Mouse (Mus musculus): ENCODE measurements at regions not wholly inside any gene's neighbourhood (a gene's known extent, or its start where the extent isn't known, plus 50 kb on each side); places are given as distances from the start of the nearest gene placed in this dataset.

DNA sequence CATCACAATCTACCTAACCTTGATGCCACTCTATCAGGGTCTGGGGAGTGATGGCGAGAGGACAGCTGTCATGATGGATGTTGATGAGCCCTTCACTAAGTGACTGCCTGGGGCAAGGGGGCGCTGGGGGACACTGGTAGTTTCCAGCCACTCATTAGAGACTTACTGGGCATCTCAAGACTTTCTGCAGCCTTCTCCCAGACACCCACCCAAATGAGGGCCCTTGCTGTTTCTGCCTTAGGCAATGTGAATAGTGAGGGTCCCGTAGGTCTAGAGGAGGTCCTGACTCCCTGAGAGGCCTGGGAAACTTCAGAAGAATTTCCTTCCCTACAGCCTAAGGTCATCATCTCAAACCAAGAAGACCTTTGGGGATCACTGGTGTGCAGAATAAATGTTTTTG is 74.9 kb upstream of the Gm47985 start:
- H3K4me1 ChIP-seq (ENCODE audit: control insufficient read depth, insufficient read depth, low read length), result no peaks in the 10 kb centered on the region
- no peak overlapping the region for H3K4me3 ChIP-seq (ENCODE audit: control insufficient read depth, low read depth, low read length)
- no peak overlapping the region for H3K27ac ChIP-seq (ENCODE audit: control insufficient read depth, insufficient read depth, low read depth, low read length)
- TF ChIP-seq POLR2A (IDR thresholded peaks at IDR 0.05; ENCODE audit: control insufficient read depth, low read depth, low read length) (no peak), CTCF (IDR thresholded peaks at IDR 0.05; ENCODE audit: control insufficient read depth, insufficient read depth, insufficient replicate concordance, low read depth, low read length) (no peak)
- no peaks in the 10 kb centered on the region for H3K27me3 ChIP-seq (ENCODE audit: control insufficient read depth, insufficient read depth, low read length)
- H3K36me3 ChIP-seq (ENCODE audit: control insufficient read depth, insufficient read depth, low read length), result no peaks in the 10 kb centered on the region

DNA sequence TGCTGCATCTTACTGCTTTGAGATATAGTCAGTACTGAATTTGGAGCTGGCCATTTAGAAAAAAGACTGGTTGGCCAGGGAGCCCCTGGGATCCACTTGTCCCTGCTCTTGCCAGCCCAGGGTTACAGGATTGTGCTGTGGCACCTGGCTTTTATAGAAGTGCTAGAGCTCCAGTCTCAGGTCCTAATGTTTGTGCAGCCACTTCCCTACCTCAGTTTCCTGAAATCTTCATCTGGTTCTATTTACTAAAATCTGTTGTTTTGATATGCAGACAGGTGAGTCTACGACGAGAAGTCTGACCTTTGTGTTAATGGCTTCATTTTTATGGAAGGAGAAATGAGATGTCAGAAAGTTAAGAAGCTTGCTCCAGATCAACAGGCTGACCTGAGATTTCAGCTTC is 73.0 kb upstream of the Gm47985 start:
- TF ChIP-seq CTCF (IDR thresholded peaks at IDR 0.05; ENCODE audit: control insufficient read depth, insufficient read depth, insufficient replicate concordance, low read depth, low read length), result no peak
- TF ChIP-seq POLR2A (IDR thresholded peaks at IDR 0.05; ENCODE audit: control insufficient read depth, low read depth, low read length), result no peak
- no peaks in the 10 kb centered on the region for H3K36me3 ChIP-seq (ENCODE audit: control insufficient read depth, insufficient read depth, low read length)
- no peak overlapping the region for H3K27ac ChIP-seq (ENCODE audit: control insufficient read depth, insufficient read depth, low read depth, low read length)
- H3K4me3 ChIP-seq (ENCODE audit: control insufficient read depth, low read depth, low read length), result no peak overlapping the region
- H3K27me3 ChIP-seq (ENCODE audit: control insufficient read depth, insufficient read depth, low read length), result no peaks in the 10 kb centered on the region
- H3K4me1 ChIP-seq (ENCODE audit: control insufficient read depth, insufficient read depth, low read length), result no peaks in the 10 kb centered on the region

DNA sequence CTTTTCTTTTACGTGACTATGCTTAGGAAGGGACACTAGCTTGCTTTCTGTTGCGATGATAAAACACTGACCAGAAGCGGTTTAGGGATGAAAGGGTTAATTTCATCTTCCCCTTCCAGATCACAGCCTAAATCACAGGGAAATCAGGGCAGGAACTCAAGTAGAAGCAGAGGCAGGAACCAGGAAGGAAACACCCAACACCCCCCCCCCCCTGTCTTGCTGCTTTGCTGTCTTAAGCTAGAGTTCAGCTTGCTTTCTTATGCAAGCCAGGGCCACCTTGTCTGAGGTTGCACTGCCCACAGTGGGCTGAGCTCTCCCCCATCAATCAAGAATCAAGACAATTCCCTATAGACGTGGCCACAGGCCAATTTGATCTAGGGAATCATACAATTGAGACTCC is 71.9 kb upstream of the Gm47985 start:
- H3K27ac ChIP-seq (ENCODE audit: control insufficient read depth, insufficient read depth, low read depth, low read length), result no peak overlapping the region
- H3K4me1 ChIP-seq (ENCODE audit: control insufficient read depth, insufficient read depth, low read length), result no peaks in the 10 kb centered on the region
- no peak for TF ChIP-seq CTCF (IDR thresholded peaks at IDR 0.05; ENCODE audit: control insufficient read depth, insufficient read depth, insufficient replicate concordance, low read depth, low read length)
- no peak for TF ChIP-seq POLR2A (IDR thresholded peaks at IDR 0.05; ENCODE audit: control insufficient read depth, low read depth, low read length)
- H3K4me3 ChIP-seq (ENCODE audit: control insufficient read depth, low read depth, low read length), result no peak overlapping the region
- H3K27me3 ChIP-seq (ENCODE audit: control insufficient read depth, insufficient read depth, low read length), result no peaks in the 10 kb centered on the region
- H3K36me3 ChIP-seq (ENCODE audit: control insufficient read depth, insufficient read depth, low read length), result no peaks in the 10 kb centered on the region

DNA sequence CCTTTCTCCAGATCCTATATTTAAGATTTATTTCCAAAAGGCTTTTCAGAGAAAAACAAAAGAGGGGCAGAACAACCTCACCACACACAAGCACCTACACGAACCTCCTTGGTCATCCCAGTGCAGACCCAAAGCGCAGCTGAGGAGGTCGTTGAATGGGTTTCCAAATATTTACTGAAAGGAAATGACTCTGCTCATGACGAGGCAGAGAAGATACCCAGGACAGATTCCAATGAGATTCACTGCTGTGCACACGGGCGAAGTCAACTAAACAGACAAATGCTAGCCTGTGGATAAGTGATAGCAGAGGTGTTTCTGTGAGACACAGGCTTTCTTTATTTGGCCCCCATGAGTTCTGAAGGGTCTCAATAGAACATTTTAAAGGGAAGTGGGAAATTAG is 70.7 kb upstream of the Gm47985 start:
- no peak overlapping the region for H3K4me3 ChIP-seq (ENCODE audit: control insufficient read depth, low read depth, low read length)
- H3K36me3 ChIP-seq (ENCODE audit: control insufficient read depth, insufficient read depth, low read length), result no peaks in the 10 kb centered on the region
- no peaks in the 10 kb centered on the region for H3K27me3 ChIP-seq (ENCODE audit: control insufficient read depth, insufficient read depth, low read length)
- no peaks in the 10 kb centered on the region for H3K4me1 ChIP-seq (ENCODE audit: control insufficient read depth, insufficient read depth, low read length)
- TF ChIP-seq POLR2A (IDR thresholded peaks at IDR 0.05; ENCODE audit: control insufficient read depth, low read depth, low read length), result no peak
- TF ChIP-seq CTCF (IDR thresholded peaks at IDR 0.05; ENCODE audit: control insufficient read depth, insufficient read depth, insufficient replicate concordance, low read depth, low read length), result no peak
- no peak overlapping the region for H3K27ac ChIP-seq (ENCODE audit: control insufficient read depth, insufficient read depth, low read depth, low read length)

DNA sequence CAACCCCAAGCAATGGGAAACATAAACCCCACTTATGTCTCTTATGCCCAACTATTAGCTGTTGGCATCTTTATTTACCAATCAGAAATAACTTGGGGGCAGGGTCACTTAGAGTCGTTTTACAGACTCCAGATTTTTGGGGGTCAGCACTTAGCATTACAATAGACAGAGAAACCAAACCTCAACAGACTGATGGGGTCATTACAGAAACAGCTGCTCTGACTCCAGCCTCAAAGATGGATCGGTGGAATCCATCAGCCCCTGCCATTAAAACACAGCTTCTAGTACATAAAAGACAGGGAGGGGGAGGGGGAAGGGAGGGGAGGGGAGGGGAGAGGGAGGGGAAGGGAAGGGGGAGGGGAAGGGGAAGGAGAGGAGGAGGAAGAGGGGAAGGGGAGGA is 69.9 kb upstream of the Gm47985 start:
- no peaks in the 10 kb centered on the region for H3K27me3 ChIP-seq (ENCODE audit: control insufficient read depth, insufficient read depth, low read length)
- H3K4me3 ChIP-seq (ENCODE audit: control insufficient read depth, low read depth, low read length), result no peak overlapping the region
- no peaks in the 10 kb centered on the region for H3K36me3 ChIP-seq (ENCODE audit: control insufficient read depth, insufficient read depth, low read length)
- H3K4me1 ChIP-seq (ENCODE audit: control insufficient read depth, insufficient read depth, low read length), result no peaks in the 10 kb centered on the region
- H3K27ac ChIP-seq (ENCODE audit: control insufficient read depth, insufficient read depth, low read depth, low read length), result no peak overlapping the region
- no peak for TF ChIP-seq POLR2A (IDR thresholded peaks at IDR 0.05; ENCODE audit: control insufficient read depth, low read depth, low read length)
- no peak for TF ChIP-seq CTCF (IDR thresholded peaks at IDR 0.05; ENCODE audit: control insufficient read depth, insufficient read depth, insufficient replicate concordance, low read depth, low read length)

DNA sequence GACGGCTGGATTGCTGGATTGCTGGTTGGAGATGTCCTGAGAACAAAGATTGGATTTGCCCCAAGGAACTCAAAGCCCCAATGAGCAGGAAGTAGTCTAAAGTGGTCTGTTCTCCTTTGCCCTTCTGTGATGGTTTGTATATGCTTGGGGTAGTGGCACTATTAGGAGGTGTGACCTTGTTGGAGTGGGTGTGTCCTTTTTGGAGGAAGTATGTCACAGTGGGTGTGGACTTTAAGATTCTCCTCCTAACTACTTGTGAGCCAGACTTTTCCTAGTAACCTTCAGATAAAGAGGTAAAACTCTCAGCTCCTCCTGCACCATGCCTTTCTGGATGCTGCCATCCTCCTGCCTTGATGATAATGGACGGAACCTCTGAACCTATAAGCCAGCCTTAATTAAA is 69.1 kb upstream of the Gm47985 start:
- Histone ChIP-seq H3K27ac (ENCODE audit: control insufficient read depth, insufficient read depth, low read depth, low read length) (no peak overlapping the region), H3K27me3 (ENCODE audit: control insufficient read depth, insufficient read depth, low read length) (no peaks in the 10 kb centered on the region)
- TF ChIP-seq POLR2A (IDR thresholded peaks at IDR 0.05; ENCODE audit: control insufficient read depth, low read depth, low read length) (no peak), CTCF (IDR thresholded peaks at IDR 0.05; ENCODE audit: control insufficient read depth, insufficient read depth, insufficient replicate concordance, low read depth, low read length) (no peak)

DNA sequence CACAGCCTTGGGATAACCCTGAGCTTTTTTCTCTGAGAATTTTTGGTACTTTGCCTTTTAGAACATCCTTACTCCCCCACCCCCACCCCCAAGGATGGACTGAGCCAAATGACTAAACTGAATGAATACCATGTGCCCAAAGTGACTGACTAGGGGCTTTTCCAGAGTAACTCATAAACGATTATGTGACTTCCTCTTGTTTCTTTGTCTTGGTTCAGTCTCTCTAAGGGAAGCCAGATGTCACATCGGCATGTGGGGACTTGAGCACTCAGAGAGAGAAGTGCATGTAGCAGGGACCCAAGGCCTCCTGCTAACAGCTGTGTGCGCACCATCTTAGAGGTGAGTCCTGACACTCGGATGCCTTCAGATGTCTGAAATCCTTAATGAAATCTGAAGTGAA is 63.8 kb upstream of the Gm47985 start:
- Histone ChIP-seq H3K4me1 (ENCODE audit: control insufficient read depth, insufficient read depth, low read length) (no peaks in the 10 kb centered on the region), H3K27me3 (ENCODE audit: control insufficient read depth, insufficient read depth, low read length) (no peaks in the 10 kb centered on the region), H3K4me3 (ENCODE audit: control insufficient read depth, low read depth, low read length) (no peak overlapping the region), H3K27ac (ENCODE audit: control insufficient read depth, insufficient read depth, low read depth, low read length) (no peak overlapping the region), H3K36me3 (ENCODE audit: control insufficient read depth, insufficient read depth, low read length) (no peaks in the 10 kb centered on the region)
- TF ChIP-seq POLR2A (IDR thresholded peaks at IDR 0.05; ENCODE audit: control insufficient read depth, low read depth, low read length), result no peak
- no peak for TF ChIP-seq CTCF (IDR thresholded peaks at IDR 0.05; ENCODE audit: control insufficient read depth, insufficient read depth, insufficient replicate concordance, low read depth, low read length)

More for the DNA sequence above, 69.1 kb upstream of the Gm47985 start:
- no peaks in the 10 kb centered on the region for H3K36me3 ChIP-seq (ENCODE audit: control insufficient read depth, insufficient read depth, low read length)
- no peak overlapping the region for H3K4me3 ChIP-seq (ENCODE audit: control insufficient read depth, low read depth, low read length)
- no peaks in the 10 kb centered on the region for H3K4me1 ChIP-seq (ENCODE audit: control insufficient read depth, insufficient read depth, low read length)

DNA sequence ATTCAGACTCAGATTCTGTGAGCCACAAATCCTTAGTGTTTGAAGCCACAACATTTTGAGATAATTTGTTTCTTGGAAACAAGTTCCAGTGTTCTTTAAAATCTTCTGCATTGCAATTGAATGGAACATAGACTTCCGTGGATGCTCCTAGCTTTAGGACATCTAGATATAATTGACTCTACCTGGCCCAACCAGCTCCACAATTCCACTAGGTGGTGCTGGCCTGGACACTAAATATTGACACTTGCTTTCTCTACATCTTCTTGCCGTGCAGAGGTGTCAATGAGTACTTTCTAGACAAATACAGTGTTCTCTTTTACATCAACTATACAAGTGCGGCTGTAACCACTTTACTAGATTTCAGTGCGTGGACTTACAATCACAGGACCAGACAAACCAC is 63.4 kb upstream of the Gm47985 start:
- no peak overlapping the region for H3K4me3 ChIP-seq (ENCODE audit: control insufficient read depth, low read depth, low read length)
- no peaks in the 10 kb centered on the region for H3K27me3 ChIP-seq (ENCODE audit: control insufficient read depth, insufficient read depth, low read length)
- H3K27ac ChIP-seq (ENCODE audit: control insufficient read depth, insufficient read depth, low read depth, low read length), result no peak overlapping the region
- TF ChIP-seq CTCF (IDR thresholded peaks at IDR 0.05; ENCODE audit: control insufficient read depth, insufficient read depth, insufficient replicate concordance, low read depth, low read length), result no peak
- no peak for TF ChIP-seq POLR2A (IDR thresholded peaks at IDR 0.05; ENCODE audit: control insufficient read depth, low read depth, low read length)
- H3K4me1 ChIP-seq (ENCODE audit: control insufficient read depth, insufficient read depth, low read length), result no peaks in the 10 kb centered on the region
- H3K36me3 ChIP-seq (ENCODE audit: control insufficient read depth, insufficient read depth, low read length), result no peaks in the 10 kb centered on the region
